Mouse (Mus musculus): Measurements from ENCODE around the gene Sergef. TPM values are rescaled to one million over a fixed set of nuclear protein-coding genes. Genes with fewer than 3 reads are reported as not detected.
A peak's percentile ranks its signal among the peaks of the same experiment; 100 is the strongest.

The Sergef gene
- polyA plus RNA-seq, 1 experiment from 2014 or later: 9.7 TPM

- no peak overlapping the region for H3K4me3 ChIP-seq
- 55% methylated on average over 10 of the region's 10 CpGs for WGBS (ENCODE audit: insufficient replicate concordance)
- no peak overlapping the region for H3K4me2 ChIP-seq
- no peak overlapping the region for H3K27ac ChIP-seq
- no peak overlapping the region for H3K9ac ChIP-seq
- H3K4me1 ChIP-seq: no peaks in the 10 kb centered on the region
- H3K9me3 ChIP-seq (replicated peaks): no peaks in the 10 kb centered on the region
- H3K36me3 ChIP-seq: no peaks in the 10 kb centered on the region
- H3K27me3 ChIP-seq (replicated peaks): no peaks in the 10 kb centered on the region
- ATAC-seq: no peak
Observed at GRCm38 (mm10) chr7:46453930-46454679, 185.5 kb downstream of the Sergef start.

DNA sequence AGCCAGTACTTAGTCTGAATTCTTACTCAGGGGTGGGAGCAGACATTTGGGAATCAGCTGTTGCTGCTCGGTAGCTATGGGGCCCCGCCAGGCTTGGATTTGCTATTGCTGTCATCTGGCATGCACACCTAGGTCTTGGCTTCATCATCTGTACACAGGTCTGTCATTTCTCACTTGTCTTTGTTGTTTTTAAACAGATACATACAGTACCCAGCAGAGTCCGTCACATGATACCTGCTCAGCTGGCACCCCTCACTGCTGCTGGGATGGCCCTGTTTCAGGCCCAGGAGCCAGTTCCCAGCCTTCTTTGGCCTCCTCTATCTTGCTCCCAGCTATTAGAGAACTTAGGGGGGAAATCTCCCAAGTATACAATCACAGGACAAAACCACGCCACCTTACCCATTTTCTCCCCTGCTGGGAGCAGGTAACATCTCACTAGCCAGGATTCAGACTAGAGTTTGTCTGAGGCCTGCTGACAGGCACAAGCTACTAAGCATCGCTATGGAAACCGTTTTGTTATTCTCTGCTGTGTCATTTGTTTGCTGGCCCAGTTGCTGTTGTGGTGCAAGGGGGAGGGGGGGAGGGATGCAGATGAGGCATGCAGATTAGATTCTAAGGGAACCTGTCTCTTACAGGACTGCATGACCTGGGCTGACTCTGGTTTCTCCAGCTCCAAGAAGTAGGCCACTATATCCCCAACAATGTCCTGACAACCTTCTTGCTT is 190.5 kb downstream of the Sergef start:
- 59% methylated on average over 6 of the region's 6 CpGs for WGBS (ENCODE audit: insufficient replicate concordance)
- no peak overlapping the region for H3K9ac ChIP-seq
- H3K4me3 ChIP-seq: no peak overlapping the region
- H3K27me3 ChIP-seq (replicated peaks): no peaks in the 10 kb centered on the region
- 0 out of 2 replicates have a peak, but pooled peaks cover 4% of the 10 kb centered on the region for H3K4me1 ChIP-seq
- no peak overlapping the region for H3K27ac ChIP-seq
- H3K4me2 ChIP-seq: no peak overlapping the region
- ATAC-seq: no peak
- H3K9me3 ChIP-seq (replicated peaks): no peaks in the 10 kb centered on the region
- no peaks in the 10 kb centered on the region for H3K36me3 ChIP-seq

GRCm38 (mm10) chr7:46447473-46448165 is 192.0 kb downstream of the Sergef start:
- Histone ChIP-seq H3K9me3 (replicated peaks) (no peaks in the 10 kb centered on the region), H3K9ac (no peak overlapping the region), H3K4me2 (no peak overlapping the region), H3K27ac (no peak overlapping the region), H3K36me3 (no peaks in the 10 kb centered on the region), H3K4me3 (no peak overlapping the region), H3K27me3 (replicated peaks) (no peaks in the 10 kb centered on the region), H3K4me1 (0 out of 2 replicates have a peak, but pooled peaks cover 4% of the 10 kb centered on the region)
- no peak for ATAC-seq
- WGBS (ENCODE audit: insufficient replicate concordance): 62% methylated on average over 9 of the region's 9 CpGs

DNA sequence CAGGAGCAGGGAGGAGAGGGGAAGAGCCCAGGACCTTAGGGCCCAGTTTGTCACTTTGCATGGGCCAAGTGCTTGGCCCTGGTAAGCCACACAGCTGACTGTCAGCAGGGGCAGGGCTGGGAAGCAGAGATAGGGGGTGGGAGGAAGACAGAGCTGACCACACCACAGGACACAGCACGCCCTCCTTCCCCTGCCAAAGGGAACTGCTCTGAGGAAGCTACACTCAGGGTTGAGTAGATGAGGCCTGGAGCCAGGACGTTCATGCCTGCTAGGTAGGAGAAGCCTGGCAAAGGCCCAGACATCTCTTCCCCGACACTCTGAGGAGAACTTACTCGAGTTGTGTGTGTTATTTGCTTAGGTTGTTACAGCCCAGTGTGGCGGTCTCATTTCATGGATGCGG is 193.7 kb downstream of the Sergef start:
- Histone ChIP-seq H3K9me3 (replicated peaks) (no peaks in the 10 kb centered on the region), H3K4me2 (no peak overlapping the region), H3K4me1 (0 out of 2 replicates have a peak, but pooled peaks cover 4% of the 10 kb centered on the region), H3K27me3 (replicated peaks) (no peaks in the 10 kb centered on the region), H3K36me3 (no peaks in the 10 kb centered on the region), H3K9ac (no peak overlapping the region), H3K4me3 (no peak overlapping the region), H3K27ac (no peak overlapping the region)
- ATAC-seq: peak; percentile 42; the same call in 1 of the 2 replicates
- WGBS (ENCODE audit: insufficient replicate concordance): 31% methylated on average over 6 of the region's 6 CpGs

GRCm38 (mm10) chr7:46443163-46443562 is 196.4 kb downstream of the Sergef start:
- Histone ChIP-seq H3K27me3 (replicated peaks) (no peaks in the 10 kb centered on the region), H3K4me2 (no peak overlapping the region), H3K4me3 (no peak overlapping the region), H3K27ac (no peak overlapping the region), H3K9ac (no peak overlapping the region), H3K9me3 (replicated peaks) (no peaks in the 10 kb centered on the region), H3K4me1 (0 out of 2 replicates have a peak, but pooled peaks cover 4% of the 10 kb centered on the region), H3K36me3 (no peaks in the 10 kb centered on the region)
- no peak for ATAC-seq
- 72% methylated on average over 10 of the region's 10 CpGs for WGBS (ENCODE audit: insufficient replicate concordance)

DNA sequence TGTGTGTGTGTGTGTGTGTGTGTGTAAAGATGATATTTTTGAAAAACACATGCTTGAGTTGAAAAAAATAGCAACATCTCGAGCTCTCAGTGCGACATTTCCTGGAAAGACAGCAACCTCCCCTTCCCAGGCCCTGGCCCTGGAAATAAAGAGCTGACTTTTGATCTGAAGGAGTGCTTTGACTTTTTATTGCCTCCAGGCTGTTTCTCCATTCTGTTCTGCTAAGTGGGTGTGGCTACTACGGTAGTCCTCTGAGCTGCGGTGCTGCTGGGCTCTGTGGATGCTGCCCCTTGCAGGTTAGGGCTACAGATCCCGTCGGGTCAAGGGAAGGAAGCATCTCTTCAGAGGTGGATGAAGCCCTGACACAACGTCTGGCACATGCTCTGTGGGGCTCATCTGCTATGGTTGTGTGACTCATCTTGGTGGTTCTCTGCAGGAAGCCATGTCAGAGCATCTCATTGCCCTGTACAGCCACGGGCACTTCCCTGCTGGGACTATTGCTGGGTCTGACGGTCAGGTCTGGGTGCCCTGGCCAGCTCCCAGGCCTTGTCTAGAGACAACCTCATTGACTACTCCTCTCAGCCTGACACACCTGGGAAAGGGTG is 201.0 kb downstream of the Sergef start:
- H3K4me2 ChIP-seq: no peak overlapping the region
- no peak overlapping the region for H3K27ac ChIP-seq
- no peaks in the 10 kb centered on the region for H3K27me3 ChIP-seq (replicated peaks)
- H3K4me3 ChIP-seq: no peak overlapping the region
- no peaks in the 10 kb centered on the region for H3K36me3 ChIP-seq
- no peaks in the 10 kb centered on the region for H3K4me1 ChIP-seq
- no peaks in the 10 kb centered on the region for H3K9me3 ChIP-seq (replicated peaks)
- H3K9ac ChIP-seq: no peak overlapping the region
- ATAC-seq: no peak
- WGBS (ENCODE audit: insufficient replicate concordance): 55% methylated on average over 9 of the region's 9 CpGs

DNA sequence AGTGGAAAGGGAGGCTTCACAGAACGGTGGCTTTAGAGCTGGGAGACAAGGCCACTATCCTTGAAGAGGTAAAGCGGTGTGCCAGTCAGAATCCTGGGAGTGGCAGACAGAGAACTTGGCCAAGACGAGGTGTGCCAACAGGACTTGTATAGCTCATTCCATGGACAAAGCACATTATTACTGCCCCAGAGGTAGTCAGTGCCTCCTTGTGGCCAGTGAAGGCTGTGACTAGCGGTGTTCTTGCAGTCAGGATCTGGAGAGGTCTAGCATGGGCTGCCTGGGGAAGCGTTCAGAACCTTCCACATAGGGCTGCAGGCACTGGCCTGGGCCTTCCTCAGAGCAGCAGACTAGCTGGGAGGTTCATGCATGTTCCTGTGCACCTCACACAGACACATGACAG is 203.8 kb downstream of the Sergef start:
- Histone ChIP-seq H3K9me3 (replicated peaks) (no peaks in the 10 kb centered on the region), H3K4me2 (no peak overlapping the region), H3K9ac (no peak overlapping the region), H3K27me3 (replicated peaks) (no peaks in the 10 kb centered on the region; the same call in 1 of the 2 replicates), H3K27ac (no peak overlapping the region), H3K4me3 (no peak overlapping the region), H3K4me1 (no peaks in the 10 kb centered on the region), H3K36me3 (no peaks in the 10 kb centered on the region)
- no peak for ATAC-seq
- WGBS (ENCODE audit: insufficient replicate concordance): 73% methylated on average over 5 of the region's 5 CpGs

DNA sequence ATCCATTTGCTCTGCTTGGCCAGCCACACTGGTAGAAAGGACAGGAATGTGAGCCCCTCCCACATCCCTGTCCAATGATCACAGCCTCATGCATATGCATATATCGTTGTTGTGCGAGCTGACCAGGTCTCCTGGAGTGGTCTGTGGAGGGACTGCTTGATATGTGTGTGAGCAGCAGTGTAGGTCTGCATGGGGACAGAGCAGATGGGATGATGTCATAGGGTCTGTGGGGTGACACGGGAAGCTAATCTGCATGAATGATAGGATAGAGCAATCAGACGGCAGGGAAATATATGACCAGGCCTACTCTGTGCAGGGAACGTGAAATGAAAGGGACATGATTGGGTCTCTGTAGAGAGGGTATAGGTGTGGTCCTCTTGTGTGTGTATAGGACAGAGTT is 205.7 kb downstream of the Sergef start:
- ATAC-seq: no peak
- H3K4me2 ChIP-seq: no peak overlapping the region
- WGBS (ENCODE audit: insufficient replicate concordance): 60% methylated on average over 5 of the region's 5 CpGs
- no peaks in the 10 kb centered on the region; the same call in 1 of the 2 replicates for H3K27me3 ChIP-seq (replicated peaks)
- no peaks in the 10 kb centered on the region for H3K4me1 ChIP-seq
- H3K36me3 ChIP-seq: no peaks in the 10 kb centered on the region
- H3K27ac ChIP-seq: no peak overlapping the region
- no peak overlapping the region for H3K4me3 ChIP-seq
- no peak overlapping the region for H3K9ac ChIP-seq
- no peaks in the 10 kb centered on the region for H3K9me3 ChIP-seq (replicated peaks)

- H3K4me1 ChIP-seq: no peaks in the 10 kb centered on the region
- no peak for ATAC-seq
- H3K36me3 ChIP-seq: no peaks in the 10 kb centered on the region
- no peak overlapping the region for H3K27ac ChIP-seq
- 57% methylated on average over 4 of the region's 4 CpGs for WGBS (ENCODE audit: insufficient replicate concordance)
- peaks cover 4% of the 10 kb centered on the region; the same call in 1 of the 2 replicates for H3K27me3 ChIP-seq (replicated peaks)
- no peak overlapping the region for H3K4me3 ChIP-seq
- no peaks in the 10 kb centered on the region for H3K9me3 ChIP-seq (replicated peaks)
- H3K4me2 ChIP-seq: no peak overlapping the region
- no peak overlapping the region for H3K9ac ChIP-seq
Observed at GRCm38 (mm10) chr7:46425012-46425411, 214.6 kb downstream of the Sergef start.

GRCm38 (mm10) chr7:46423951-46424350 is 215.7 kb downstream of the Sergef start:
- H3K4me2 ChIP-seq: no peak overlapping the region
- peaks cover 4% of the 10 kb centered on the region; the same call in 1 of the 2 replicates for H3K27me3 ChIP-seq (replicated peaks)
- WGBS (ENCODE audit: insufficient replicate concordance): 51% methylated on average over 3 of the region's 3 CpGs
- H3K9me3 ChIP-seq (replicated peaks): no peaks in the 10 kb centered on the region
- no peak overlapping the region for H3K4me3 ChIP-seq
- no peak overlapping the region for H3K9ac ChIP-seq
- ATAC-seq: no peak
- no peak overlapping the region for H3K27ac ChIP-seq
- no peaks in the 10 kb centered on the region for H3K4me1 ChIP-seq
- no peaks in the 10 kb centered on the region for H3K36me3 ChIP-seq

GRCm38 (mm10) chr7:46422764-46423412 is 216.7 kb downstream of the Sergef start:
- Histone ChIP-seq H3K4me1 (no peaks in the 10 kb centered on the region), H3K36me3 (no peaks in the 10 kb centered on the region), H3K27ac (no peak overlapping the region), H3K27me3 (replicated peaks) (peaks cover 4% of the 10 kb centered on the region; the same call in 1 of the 2 replicates), H3K4me2 (no peak overlapping the region), H3K4me3 (no peak overlapping the region), H3K9ac (no peak overlapping the region), H3K9me3 (replicated peaks) (no peaks in the 10 kb centered on the region)
- no peak for ATAC-seq
- 40% methylated on average over 14 of the region's 18 CpGs for WGBS (ENCODE audit: insufficient replicate concordance)
